Mouse (Mus musculus) adrenal gland, postnatal 36 days (tissue): ENCODE results near the gene Olfr1402. TPM values are rescaled to one million over a fixed set of nuclear protein-coding genes. Genes with fewer than 3 reads are reported as not detected.

Experiments
- DNase-seq, 2 experiments: peaks; one replicate each; pipeline ENCODE4 v3.0.0; 2021; ENCODE audit warnings: mixed read lengths in 1 of 2
- long read RNA-seq, 2 experiments: library from polyadenylated mRNA; stranded (forward); transcript quantifications; one replicate each; pipeline ENCODE4 v2.0.0; 2021; ENCODE audit warnings: borderline sequencing depth in 2 of 2
- total RNA-seq, 2 experiments: library from RNA; stranded (reverse); gene quantifications; 2 replicates each; pipeline ENCODE4 v1.2.3; 2021

The Olfr1402 gene
- total RNA-seq: not detected
- long read RNA-seq, experiment 1: 0 reads
- long read RNA-seq, experiment 2: 0 reads

GRCm38 (mm10) chr3:97421920-97422319, at the start of gene Olfr1402:
TSS of gene Olfr1402 (minus strand) at chr3:97422020.
- DNase-seq: no peak

- DNase-seq: peak; percentile 73 to 79
Observed at GRCm38 (mm10) chr3:97455286-97455685, 33.5 kb upstream of the Olfr1402 start.

GRCm38 (mm10) chr3:97438619-97439018, 16.8 kb upstream of the Olfr1402 start:
- no peak for DNase-seq

GRCm38 (mm10) chr3:97394289-97394688, 27.5 kb downstream of the Olfr1402 start:
- peak; percentile 39 to 59 for DNase-seq

GRCm38 (mm10) chr3:97393079-97393478, 28.7 kb downstream of the Olfr1402 start:
- peak in 1 of 2 experiments; percentile 28 for DNase-seq

- no peak for DNase-seq
Observed at GRCm38 (mm10) chr3:97370382-97370781, 51.4 kb downstream of the Olfr1402 start.

- DNase-seq: no peak
Observed at GRCm38 (mm10) chr3:97363418-97364098, 58.3 kb downstream of the Olfr1402 start.

- DNase-seq: no peak
Observed at GRCm38 (mm10) chr3:97358448-97358847, 63.4 kb downstream of the Olfr1402 start.

Other genes starting within 250 kb of the Olfr1402 start
- gene Bcl9, start 124.1 kb downstream of the Olfr1402 start, total RNA-seq: 10 to 100 TPM; 12.3 to 17.2 TPM
- gene Chd1l, start 188.2 kb upstream of the Olfr1402 start, total RNA-seq: 10 to 100 TPM in 1 of 2 experiments, 1 to 10 TPM in 1; 9.8 to 18.5 TPM
- 10 to 100 TPM in 1 of 2 experiments, 1 to 10 TPM in 1; 8.9 to 13.3 TPM for gene Fmo5, start 206.8 kb upstream of the Olfr1402 start, total RNA-seq
- 10 to 100 TPM in 1 of 2 experiments, 1 to 10 TPM in 1; 7.5 to 10.5 TPM for gene Prkab2, start 236.2 kb upstream of the Olfr1402 start, total RNA-seq